Mouse (Mus musculus) frontal cortex, postnatal 14 days (tissue): Measurements from ENCODE around the gene Sppl3.

Source experiments
- DNase-seq, 2 experiments: peaks; one replicate each; pipeline ENCODE4 v3.0.0; 2022; ENCODE audit warnings: low spot score in 2 of 2

Sppl3 gene

DNA sequence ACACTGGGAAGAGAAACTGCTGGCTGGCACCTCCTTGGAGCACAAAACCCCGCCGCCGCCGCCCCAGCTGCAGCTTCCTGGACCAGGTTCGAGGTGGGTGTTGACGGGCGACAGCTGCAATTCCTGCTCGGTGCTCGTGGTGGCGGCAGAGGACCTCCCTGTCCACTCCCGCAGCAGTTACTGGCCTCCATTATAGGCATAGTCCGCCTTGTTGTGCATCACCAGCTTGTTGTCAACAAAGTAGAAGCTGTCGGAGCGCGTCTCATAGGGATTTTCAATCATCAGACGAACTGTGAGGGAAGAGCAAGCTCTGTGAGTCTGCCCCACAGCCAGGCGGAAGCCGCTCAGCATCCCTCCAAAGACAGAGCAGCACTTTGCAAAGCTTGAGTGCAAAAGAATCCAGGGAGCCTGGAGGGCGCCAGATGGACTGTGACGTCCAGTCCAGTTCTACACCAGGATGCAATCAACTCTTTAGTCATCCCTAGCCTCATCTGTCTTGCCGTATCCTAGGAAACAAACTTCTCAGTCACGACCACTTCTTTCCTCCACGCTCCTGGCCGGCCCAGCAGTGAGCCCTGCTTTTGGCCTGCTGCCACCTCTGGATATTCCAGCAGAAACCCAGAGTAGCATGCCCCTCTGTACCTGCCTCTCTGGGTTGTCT lies 114.4 kb downstream of the Sppl3 start:
- DNase-seq, result peak; percentile 76 to 80

DNA sequence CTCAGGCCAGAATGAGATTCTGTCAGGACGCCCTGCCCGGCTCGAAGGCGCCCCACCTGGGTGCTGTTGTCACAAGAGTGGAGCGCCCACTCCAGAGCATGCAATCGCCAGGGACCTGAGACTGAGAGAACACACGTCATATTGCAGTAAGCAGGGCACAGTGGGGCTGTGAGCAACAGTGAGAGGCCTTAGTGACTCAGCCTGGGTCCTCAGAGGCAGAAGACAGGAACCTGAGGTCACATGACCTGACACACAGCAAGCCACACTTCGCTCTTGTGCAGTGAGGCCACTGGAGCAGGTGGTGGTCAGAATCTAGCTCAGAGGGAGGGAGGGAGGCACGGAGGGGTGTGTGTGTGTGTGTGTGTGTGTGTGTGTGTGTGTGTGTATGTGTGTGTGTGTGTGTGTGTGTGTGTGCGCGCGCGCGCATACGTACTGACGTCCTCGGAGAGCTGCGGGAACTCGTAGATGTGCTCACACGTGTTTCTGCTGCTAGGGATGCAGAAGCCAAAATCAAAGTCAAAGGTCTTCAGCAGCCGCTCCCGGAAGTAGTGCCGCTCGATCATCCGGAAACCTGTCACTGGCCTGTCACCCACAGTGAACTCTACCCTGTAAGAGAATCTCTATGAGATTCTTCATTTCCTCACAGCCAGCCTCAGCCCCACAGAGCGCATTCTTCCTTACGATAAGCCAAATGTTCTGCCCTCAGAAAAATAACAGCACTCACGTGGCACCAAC lies 115.8 kb downstream of the Sppl3 start:
- no peak for DNase-seq

DNA sequence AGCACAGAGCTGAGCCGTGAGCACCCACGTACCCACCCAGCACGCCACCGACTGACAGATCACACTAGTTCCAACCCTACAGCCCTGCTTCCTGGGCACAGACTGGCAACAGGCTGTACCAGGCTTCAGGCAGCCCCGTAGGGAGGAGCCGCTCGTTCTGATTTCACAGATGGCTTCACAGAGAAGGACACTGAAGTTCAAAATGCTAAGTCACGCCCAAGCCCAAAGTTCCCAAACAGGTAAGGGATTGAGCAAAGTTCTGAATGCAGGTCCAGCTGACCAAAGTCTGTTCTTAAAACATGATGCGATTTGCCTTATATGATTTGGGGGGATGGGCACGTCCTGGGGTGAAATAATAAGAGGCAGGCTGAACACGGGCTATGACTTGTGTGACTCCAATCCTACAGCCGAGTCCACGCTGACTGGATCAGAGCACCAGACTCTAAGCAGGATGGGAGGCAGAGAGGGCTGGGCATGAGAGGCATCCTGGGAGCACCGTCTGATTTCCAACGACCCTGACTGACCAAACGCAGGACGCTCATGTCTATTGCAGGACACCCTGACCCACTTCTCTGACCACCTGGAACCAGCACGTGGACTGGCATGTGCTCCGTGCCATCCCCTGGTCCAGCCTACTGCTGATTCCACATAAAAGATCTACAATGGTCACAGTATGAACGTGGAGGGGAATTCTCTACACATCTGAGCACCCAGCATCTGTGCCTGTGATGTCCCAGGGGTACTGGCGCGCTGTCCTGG lies 116.7 kb downstream of the Sppl3 start:
- DNase-seq, result no peak

DNA sequence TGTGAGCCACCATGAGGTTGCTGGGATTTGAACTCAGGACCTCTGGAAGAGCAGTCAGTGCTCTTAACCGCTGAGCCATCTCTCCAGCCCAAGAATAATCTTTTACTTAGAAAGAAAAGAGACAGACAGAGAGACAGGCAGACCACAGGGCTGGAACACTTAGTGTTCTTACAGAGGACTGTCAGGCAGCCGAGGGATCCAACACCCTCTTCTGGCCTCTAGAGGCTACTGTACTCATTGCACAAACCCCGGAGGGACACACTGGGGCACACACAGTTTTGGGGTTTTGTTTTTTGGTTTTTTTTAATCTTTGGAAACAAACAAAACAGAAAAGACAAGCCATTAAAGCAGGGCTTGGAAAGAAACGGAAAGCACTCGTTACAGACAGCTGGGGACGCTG lies 118.4 kb downstream of the Sppl3 start:
- DNase-seq, result no peak

DNA sequence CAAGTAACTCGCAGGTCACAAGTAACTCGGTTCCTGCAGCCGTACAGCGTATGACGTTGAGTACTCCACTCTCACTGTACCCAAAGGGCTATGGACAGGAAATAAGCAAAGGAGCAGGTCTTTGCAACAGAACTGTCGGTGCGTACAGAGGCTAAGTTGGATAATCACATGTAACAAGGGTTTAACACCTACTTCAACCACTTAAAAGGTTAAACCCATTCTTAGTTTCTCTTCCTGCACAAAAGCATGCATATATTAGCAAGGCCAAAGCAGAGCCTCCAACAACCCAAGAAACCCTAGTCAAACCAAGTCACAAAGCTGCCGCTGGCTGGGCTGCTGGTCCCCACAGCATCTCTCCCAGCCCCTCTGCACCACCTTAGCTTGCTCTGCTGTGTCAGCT lies 121.5 kb downstream of the Sppl3 start:
- DNase-seq, result no peak

DNA sequence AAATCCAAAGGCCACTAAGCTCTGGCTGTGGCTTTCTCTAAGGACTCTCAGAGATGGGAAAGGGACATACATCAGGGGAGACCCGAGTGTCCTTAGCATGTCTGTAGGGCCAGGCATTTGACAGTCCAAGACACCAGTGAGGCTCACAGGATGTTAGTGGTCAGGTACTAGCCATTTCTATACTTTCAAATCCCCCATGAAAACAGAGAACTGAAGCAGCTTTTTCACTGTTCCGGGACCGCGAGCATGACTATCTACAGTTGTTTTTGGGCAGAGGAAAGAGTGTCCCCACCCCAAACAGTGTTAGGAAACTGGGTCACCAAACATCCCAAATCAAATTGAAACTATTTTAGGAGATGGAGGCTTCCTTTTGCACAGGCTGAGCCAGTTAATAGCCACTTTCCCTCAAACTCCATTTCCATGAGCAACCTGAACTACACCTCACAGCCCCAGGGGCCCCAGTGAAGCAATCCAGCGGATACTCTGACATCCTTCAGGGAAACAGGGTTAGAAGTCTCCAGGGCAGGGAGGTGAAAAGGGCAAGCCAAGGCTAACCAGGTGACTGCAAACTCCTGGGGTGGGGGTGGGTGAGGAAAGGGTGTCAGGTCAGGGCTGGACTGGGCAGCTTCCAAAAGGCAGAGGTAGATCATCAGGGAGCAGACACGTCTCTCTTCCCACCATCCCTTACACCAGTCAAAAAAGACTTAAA lies 122.6 kb downstream of the Sppl3 start:
- DNase-seq, result no peak

DNA sequence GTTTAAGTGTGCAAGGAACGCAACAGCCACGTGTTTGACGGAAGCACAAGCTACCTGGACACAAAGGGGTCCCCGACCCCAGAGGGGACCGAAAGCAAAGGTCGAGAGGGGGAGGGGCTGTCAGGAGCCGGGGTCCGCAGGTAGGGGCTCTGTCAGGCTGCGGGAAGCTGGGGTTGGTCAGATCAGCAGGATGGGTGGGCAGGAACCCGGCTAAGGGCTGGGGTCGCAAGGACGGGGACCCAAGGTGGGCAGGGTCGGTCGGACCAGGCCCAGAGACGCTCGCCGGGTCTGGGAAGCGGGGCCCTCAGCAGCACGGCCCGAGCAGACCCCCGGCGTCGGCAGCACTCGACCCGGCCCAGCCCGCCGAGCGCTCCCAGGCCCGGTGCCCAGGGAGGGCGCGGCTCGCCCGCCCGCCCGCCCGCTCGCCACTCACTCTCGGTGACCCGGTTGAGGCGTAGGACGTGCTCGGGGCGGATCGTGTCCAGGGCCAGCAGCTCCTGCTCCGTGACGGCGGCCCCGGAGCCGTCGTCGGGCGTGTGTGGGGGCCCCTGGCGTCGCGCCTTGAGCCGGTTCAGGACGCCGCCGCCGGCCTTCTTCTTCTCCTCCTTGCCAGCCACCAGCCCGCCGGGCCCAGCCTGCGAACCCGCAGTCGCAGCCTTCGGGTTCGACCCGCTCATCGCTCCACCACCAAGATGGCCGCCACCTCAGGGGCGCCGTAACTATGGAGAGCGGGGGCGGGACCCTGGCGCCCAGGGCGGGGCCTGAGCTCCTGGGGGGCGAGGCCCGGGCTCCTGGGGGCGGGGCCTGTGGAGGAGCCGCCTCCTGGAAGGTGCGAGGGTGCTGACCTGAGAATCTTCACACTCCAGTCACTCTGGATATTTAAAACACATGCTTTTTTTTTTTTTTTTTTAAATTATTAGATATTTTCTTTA lies 123.6 kb downstream of the Sppl3 start, which contains the start of gene Unc119b:
Gene Unc119b (minus strand): TSS at position 742 of the 932 bp plus-strand sequence.
- DNase-seq, result peak; percentile 70 to 79

DNA sequence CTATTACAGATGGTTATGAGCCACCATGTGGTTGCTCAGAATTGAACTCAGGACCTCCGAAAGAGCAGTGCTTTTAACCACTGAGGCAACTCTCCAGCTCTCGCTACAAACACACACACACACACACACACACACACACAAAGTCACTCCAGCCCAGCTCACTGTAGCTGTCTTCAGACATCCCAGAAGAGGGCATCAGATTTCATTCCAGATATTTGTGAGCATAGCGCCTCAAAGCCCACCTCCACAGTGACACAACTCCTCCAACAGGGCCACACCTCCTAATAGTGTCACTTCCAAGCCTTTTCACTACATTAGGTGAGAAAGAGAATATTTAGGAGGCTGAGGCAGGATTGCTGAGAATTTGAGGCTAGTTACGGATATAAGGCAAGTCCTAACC lies 128.2 kb downstream of the Sppl3 start:
- no peak for DNase-seq

DNA sequence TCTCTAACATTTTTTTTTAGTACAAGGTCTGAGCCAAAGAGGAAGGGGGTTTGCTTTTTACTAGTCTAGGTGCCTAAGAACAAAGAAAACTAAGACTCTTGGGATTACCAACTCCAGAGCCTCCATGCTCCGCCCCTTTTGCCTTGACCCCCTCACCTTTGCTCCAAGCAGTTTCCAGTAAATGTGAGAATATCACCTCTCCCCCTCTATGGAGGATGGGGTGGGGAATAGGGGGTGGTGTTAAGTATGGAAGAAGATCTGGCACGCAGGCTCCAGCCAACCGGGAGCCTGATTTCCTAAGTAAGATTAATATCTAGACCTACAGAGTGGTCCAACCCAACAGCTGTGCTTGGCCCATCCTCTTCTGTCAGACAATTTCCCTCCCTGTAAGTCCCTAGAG lies 129.8 kb downstream of the Sppl3 start:
- no peak for DNase-seq

DNA sequence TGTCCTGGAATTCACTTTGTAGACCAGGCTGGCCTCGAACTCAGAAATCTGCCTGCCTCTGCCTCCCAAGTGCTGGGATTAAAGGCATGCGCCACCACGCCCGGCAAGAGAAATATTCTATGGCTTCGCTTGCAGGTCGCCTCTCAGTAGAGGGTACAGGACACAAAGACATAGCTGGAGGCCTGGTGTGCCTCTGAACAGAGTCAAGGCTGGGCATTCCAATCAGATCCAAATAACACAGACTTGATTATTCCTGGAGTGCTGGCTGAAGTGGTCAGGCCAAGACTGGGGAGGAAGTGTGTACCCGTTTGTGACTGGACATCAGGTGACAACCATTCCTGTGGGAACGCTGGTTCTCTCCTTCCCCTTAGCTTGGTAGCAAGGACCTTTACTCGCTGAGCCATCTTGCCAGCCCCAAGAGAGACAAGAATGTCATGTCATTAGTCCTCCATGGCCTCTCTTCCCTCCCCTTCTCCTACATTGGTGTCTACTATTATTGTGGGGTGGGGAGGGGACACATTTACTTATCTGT lies 131.3 kb downstream of the Sppl3 start:
- no peak for DNase-seq

DNA sequence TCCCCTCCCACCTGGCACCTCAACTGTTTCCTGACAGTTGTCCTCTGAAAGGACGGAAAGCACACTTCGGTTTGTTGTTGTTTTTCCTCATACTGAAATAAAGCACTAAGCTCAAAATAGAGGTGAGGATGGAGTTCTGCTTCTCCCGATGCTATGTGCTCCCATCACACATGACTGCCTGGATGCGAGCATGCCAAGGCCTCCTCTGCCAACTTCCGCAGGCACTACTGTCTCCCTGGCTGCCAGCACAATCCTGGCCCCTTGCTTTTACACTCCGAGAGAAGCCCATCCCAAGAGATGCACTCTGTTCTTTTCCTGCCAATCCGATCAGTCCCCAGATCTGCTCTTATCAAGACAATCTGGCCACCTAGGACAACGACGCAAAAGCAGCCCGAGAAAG lies 132.6 kb downstream of the Sppl3 start:
- no peak for DNase-seq

DNA sequence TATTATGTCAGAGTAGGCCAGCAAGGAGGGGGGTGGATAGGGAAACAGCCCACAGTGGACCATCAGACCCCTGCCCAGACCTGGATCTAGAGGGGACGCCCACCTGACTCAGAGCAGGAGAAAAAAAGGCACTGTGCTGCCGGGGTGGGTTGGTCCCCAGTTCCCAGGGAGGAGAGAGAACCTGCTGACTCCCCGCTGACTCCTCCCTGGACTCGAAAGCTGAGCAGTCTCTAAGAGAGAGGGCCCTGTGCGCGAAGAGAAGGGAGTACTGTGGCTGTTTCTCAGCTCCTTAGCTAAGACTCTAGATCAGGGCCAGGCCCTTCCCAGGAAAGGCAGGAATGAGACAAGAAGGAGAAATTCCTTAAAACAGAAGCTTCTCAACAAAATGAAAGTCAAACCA lies 133.5 kb downstream of the Sppl3 start:
- DNase-seq, result no peak

DNA sequence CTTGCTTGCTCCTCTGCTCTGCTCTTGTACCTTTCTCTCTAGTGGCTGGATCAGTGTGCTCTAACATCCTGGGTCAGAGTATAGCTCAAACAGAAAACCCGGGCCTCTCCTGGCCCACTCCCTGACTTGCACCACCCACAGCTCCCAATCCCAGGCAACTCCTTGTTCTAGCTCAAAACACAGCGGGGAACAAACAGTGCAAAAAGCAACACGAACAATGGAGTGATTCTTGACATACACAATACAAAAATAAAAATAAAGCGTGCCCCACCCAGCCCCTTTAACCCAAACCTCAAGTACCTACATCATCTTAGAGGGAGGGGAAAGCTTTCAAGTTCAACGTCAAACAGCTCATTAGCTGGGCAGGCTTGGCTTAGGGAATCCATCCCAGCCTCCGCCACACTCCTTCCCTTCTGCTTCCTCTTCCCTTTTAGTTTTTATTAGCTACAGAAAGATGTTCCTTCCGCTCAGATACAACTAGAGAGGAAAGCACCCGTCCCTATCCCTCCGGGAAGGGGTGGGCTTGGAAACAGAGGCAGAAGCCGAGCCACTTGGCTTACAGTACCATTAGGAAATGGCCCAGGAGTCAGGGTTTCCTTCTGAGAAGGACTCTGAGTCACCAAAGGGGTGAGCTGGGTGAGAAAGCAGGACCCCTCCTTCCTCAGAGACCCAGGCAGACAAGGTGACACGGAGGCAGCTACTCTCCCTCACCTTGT lies 134.5 kb downstream of the Sppl3 start:
- DNase-seq, result no peak

DNA sequence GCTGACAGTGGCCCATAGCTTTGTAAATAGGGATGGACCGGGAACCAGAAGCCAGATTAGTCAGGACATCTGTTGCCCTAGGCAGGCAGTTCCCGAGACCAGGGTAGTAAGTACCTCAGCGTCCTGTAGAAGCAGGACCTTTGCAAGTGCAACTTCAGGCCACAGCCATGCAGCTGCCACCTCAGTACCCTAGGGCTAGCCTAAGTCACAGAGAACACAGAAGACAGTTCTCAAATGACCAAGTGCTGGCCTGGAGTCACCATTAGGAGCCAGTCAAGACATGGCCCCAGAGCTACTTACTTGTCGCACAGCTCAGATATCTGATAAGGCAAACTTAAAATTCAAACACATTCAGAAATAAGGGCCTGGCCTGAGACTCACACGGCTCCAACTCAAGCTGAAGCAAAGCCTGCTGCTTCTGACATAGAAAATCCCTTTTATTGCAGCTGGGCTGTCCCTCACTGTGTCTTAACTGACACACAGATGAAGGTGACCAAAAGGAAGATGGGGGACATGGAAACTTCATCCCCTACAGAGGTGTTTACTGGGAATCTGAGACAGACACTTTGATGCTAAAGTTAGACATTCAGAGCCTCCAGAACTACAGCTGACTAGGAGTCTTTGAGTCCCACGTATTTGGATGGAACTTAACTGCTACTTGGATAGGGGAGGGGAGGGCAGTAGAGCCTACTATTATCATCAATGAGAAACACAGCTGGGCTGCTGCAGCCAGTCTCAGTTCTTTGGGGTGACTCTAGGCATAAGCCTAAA lies 135.2 kb downstream of the Sppl3 start:
- no peak for DNase-seq

DNA sequence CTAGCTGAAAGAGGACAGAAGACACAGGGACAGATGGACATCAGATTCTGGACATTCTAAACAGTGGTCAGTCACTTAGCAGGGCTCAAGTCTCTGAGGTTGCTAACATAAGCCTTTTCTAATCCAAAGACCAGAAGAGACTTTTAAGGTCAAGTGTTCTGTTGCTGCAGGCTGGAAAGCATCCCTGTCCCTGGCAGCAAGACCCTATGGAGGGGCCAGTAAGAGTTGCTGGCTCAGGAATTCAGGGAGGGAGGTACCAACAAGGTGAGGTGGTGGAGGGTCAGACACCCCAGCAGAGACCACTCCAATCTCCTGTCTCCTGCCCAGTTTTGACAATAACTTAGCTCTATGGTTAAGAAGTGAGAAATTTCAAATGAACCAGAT lies 135.8 kb downstream of the Sppl3 start:
- no peak for DNase-seq

DNA sequence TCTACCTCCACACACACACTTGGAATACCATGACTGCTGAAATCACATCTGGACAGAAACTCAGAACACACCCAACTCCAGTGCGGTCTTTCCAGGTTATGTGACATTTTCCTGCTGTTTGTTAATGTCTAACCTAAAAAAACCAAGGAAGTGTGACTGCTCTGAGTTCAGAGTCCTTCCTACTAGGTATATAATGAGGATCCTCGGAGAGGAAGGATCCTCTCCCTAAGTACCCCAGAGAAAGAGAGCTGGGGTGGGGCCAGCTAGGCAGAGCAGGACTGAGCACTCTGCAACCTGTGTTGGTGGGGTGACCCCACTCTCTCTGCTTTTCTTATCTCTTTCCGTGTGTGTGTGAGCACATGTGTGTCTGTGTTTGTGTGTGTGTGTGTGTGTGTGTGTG lies 136.5 kb downstream of the Sppl3 start:
- no peak for DNase-seq

DNA sequence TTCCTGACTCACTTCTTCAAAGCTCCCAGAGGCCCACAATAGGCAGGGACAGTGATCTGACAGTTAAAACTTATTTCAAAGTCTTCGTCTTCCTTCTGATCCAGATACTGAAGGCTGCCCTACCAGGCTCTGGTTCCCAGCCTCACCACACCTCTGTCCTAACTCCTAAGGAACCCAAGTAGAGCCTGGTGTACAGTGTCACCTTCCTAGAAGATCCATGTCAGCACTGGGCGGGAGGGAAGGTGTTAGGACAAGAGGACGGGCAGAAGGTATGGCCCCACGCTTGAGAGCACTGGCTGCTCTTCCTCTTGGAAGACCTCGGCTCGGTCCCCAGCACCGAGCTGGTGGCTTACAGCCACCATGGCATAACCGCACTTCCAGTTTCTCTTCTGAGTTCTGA lies 137.4 kb downstream of the Sppl3 start:
- DNase-seq, result no peak
